Mouse (Mus musculus) midbrain, postnatal 0 days (tissue): ENCODE measurements around the gene Zscan20. TPM values are rescaled to one million over a fixed set of nuclear protein-coding genes. Genes with fewer than 3 reads are reported as not detected.
A peak's percentile ranks its signal among the peaks of the same experiment; 100 is the strongest.

Source experiments
- ATAC-seq: fragments of 200-750 bp; cut with Nextera tagmentation; 2 replicates; pipeline ENCODE4 v1.8.0; 2017; ENCODE audit warnings: moderate number of reproducible peaks, mild to moderate bottlenecking, moderate TSS enrichment, moderate library complexity; ENCODE audit not compliant: low FRiP score
- DNase-seq: peaks from one replicate; pipeline ENCODE4 v3.0.0-alpha.2; 2015; ENCODE audit warnings: low spot score
- H3K27ac ChIP-seq: fragments of 300-500 bp; sonication (generic); 2 replicates; pipeline ENCODE4 v1.5.1; 2014; ENCODE audit warnings: low read depth, mild to moderate bottlenecking, low read length, mixed read lengths
- H3K27me3 ChIP-seq: fragments of 300-500 bp; sonication (generic); 2 replicates; pipeline ENCODE4 v1.6.1; 2014; ENCODE audit warnings: low read length, control low read depth, mixed read lengths; ENCODE audit not compliant: insufficient read depth
- H3K36me3 ChIP-seq: fragments of 300-500 bp; sonication (generic); 2 replicates; pipeline ENCODE4 v1.6.1; 2014; ENCODE audit warnings: low read length, control low read depth, mixed read lengths; ENCODE audit not compliant: insufficient read depth
- H3K4me1 ChIP-seq: fragments of 300-500 bp; sonication (generic); 2 replicates; pipeline ENCODE4 v1.6.1; 2014; ENCODE audit warnings: mild to moderate bottlenecking, control low read depth, antibody characterized with exemption, low read length, mixed read lengths; ENCODE audit not compliant: insufficient read depth
- H3K4me2 ChIP-seq: fragments of 300-500 bp; sonication (generic); 2 replicates; pipeline ENCODE4 v1.6.1; 2014; ENCODE audit warnings: low read depth, mild to moderate bottlenecking, low read length, mixed read lengths; ENCODE audit not compliant: poor library complexity, severe bottlenecking
- H3K4me3 ChIP-seq: fragments of 300-500 bp; sonication (generic); 2 replicates; pipeline ENCODE4 v1.5.1; 2014; ENCODE audit warnings: low read depth, mild to moderate bottlenecking, low read length, moderate library complexity
- H3K9ac ChIP-seq: fragments of 300-500 bp; sonication (generic); replicated peaks from 2 replicates; pipeline ENCODE4 v1.6.1; 2014; ENCODE audit warnings: mild to moderate bottlenecking, low read length, moderate library complexity, mixed read lengths; ENCODE audit not compliant: poor library complexity, severe bottlenecking
- H3K9me3 ChIP-seq: fragments of 300-500 bp; sonication (generic); 2 replicates; pipeline ENCODE4 v1.6.1; 2016; ENCODE audit warnings: low read length, control low read depth
- CTCF ChIP-seq: IDR thresholded peaks from 2 replicates; pipeline ENCODE4 v1.5.1; 2016; ENCODE audit warnings: antibody characterized with exemption, mild to moderate bottlenecking
- WGBS: fragments of 180-500 bp; shearing (Covaris S2); extraction: QIAGEN DNeasy Blood & Tissue Kit; methylation state at CpG from one replicate; pipeline ENCODE4 v1.1.7; 2014; 5-methylcytosine and 5-hydroxymethylcytosine counted together
- polyA plus RNA-seq: library from polyadenylated mRNA; unstranded; fragments of >200 nt; fragmentation: Nextera tagmentation; extraction: Ambion mirVana; gene quantifications from 2 replicates; pipeline ENCODE4 v1.2.1, GENCODE M21; 2015
- total RNA-seq: library from RNA; depleted of rRNA; stranded (reverse); fragments of >200 nt; gene quantifications from 2 replicates; pipeline ENCODE4 v1.2.3, GENCODE M21; 2014

The Zscan20 gene
- total and polyA plus RNA-seq, 2 experiments from 2014 or later, result 2.5 to 16.6 TPM

GRCm38 (mm10) chr4:128648567-128649255, 38.8 kb upstream of the Zscan20 start:
- WGBS, result 56% methylated on average over 8 of the region's 8 CpGs
- Histone ChIP-seq H3K4me3 (no peak overlapping the region), H3K27me3 (no peaks in the 10 kb centered on the region), H3K27ac (no peak overlapping the region), H3K9ac (no peak overlapping the region), H3K4me1 (no peaks in the 10 kb centered on the region), H3K9me3 (no peaks in the 10 kb centered on the region), H3K4me2 (no peak overlapping the region), H3K36me3 (no peaks in the 10 kb centered on the region)
- TF ChIP-seq CTCF, result no peak
- ATAC-seq, result no peak
- DNase-seq, result no peak

- H3K4me3 ChIP-seq, result no peak overlapping the region
- no peak overlapping the region for H3K9ac ChIP-seq
- no peaks in the 10 kb centered on the region for H3K36me3 ChIP-seq
- H3K27me3 ChIP-seq, result no peaks in the 10 kb centered on the region
- TF ChIP-seq CTCF, result no peak
- DNase-seq (no peak), ATAC-seq (no peak)
- no peak overlapping the region for H3K27ac ChIP-seq
- 53% methylated on average over 7 of the region's 7 CpGs for WGBS
- H3K4me2 ChIP-seq, result no peak overlapping the region
- no peaks in the 10 kb centered on the region for H3K4me1 ChIP-seq
- H3K9me3 ChIP-seq, result no peaks in the 10 kb centered on the region
Observed at GRCm38 (mm10) chr4:128646762-128647161, 36.9 kb upstream of the Zscan20 start.

DNA sequence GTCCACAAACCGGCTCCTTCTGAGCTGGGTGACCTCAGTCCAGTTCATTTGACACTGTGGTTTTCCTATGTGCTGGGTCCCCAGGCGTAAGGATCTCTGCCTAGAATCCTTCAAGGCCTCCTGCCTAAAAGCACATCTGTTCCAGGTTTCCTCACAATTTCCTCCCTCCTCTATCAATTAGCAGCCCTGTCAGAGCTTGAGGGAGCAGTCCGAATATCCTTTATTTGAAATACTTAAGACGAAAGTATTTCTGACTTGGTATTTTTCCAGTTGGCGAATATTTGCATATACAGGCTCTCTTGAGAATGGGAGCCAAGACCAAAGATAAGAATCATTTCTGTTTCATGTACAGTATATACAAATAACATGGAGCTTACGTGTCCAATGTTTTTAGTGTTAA, 36.0 kb upstream of the Zscan20 start:
- Histone ChIP-seq H3K4me2 (no peak overlapping the region), H3K9me3 (no peaks in the 10 kb centered on the region), H3K27ac (no peak overlapping the region), H3K4me1 (no peaks in the 10 kb centered on the region), H3K9ac (no peak overlapping the region), H3K36me3 (no peaks in the 10 kb centered on the region), H3K27me3 (no peaks in the 10 kb centered on the region), H3K4me3 (no peak overlapping the region)
- DNase-seq (no peak), ATAC-seq (no peak)
- TF ChIP-seq CTCF, result no peak
- WGBS, result 83% methylated on average over 6 of the region's 6 CpGs

GRCm38 (mm10) chr4:128641766-128642717, 32.1 kb upstream of the Zscan20 start:
- H3K27ac ChIP-seq, result no peak overlapping the region
- TF ChIP-seq CTCF, result no peak

DNA sequence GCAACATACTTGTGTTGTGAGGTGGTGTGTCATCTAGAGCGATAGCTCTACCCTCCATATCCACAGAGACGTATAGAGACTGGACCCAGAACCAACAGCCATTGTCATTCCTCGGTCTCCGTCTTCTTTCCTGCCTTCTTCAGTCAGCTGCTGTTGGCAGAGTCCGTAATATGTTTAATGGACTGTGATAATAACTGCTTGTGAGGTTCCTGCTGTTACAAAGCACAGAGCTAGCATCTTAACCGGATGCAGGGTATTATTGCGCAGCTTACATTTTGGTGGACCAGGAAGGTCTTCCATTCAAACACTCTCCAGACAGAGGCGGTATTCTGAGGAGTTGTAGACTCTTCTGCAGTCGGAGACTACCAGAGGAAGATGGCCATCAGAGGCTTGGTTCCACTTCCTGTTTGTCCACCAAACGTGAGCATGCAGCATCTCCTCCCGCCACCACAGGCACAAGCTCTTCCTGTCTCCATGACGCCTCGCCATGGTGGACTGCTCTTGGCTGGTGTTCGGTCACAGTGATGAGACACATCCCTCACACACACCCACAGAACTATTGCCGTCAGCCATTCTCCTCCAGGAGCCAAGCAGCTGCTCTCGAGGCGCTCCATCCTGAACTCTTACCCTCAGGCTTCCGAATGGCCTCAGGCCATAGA, 28.5 kb upstream of the Zscan20 start:
- DNase-seq (peak; percentile 19), ATAC-seq (no peak)
- Histone ChIP-seq H3K4me3 (no peak overlapping the region), H3K9ac (no peak overlapping the region), H3K27me3 (no peaks in the 10 kb centered on the region), H3K4me2 (no peak overlapping the region), H3K4me1 (no peaks in the 10 kb centered on the region; the same call in 1 of the 2 replicates), H3K36me3 (no peaks in the 10 kb centered on the region), H3K27ac (no peak overlapping the region), H3K9me3 (no peaks in the 10 kb centered on the region)
- no peak for TF ChIP-seq CTCF
- 89% methylated on average over 18 of the region's 18 CpGs for WGBS

More at GRCm38 (mm10) chr4:128641766-128642717, 32.1 kb upstream of the Zscan20 start:
- H3K9me3 ChIP-seq, result no peaks in the 10 kb centered on the region
- DNase-seq (no peak), ATAC-seq (no peak)
- H3K4me3 ChIP-seq, result no peak overlapping the region
- no peak overlapping the region for H3K9ac ChIP-seq
- no peaks in the 10 kb centered on the region for H3K27me3 ChIP-seq
- H3K36me3 ChIP-seq, result no peaks in the 10 kb centered on the region
- no peak overlapping the region for H3K4me2 ChIP-seq
- WGBS, result 63% methylated on average over 23 of the region's 23 CpGs
- H3K4me1 ChIP-seq, result no peaks in the 10 kb centered on the region
